In the genomic region with DNA sequence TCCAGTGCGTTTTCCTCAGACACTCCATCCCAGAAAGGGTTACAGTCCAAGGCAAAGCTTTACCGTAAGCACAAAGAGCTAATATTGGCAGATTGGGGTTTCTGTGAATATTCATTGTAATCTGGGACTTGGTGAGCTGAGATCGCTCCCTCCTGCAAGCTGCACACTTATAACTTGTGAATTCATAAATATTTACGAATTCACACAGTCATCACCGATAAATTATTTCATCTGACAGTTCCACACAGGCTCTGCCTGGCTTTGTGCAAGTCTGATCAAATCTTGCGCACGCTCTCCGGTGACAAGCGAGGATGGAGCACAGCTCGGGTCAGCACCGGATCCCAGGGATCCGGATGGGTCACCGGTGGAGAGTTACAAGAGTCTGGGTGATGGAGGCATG, we compare ENCODE assay signal across 20 mouse cellular contexts. TPM values are rescaled to one million over a fixed set of nuclear protein-coding genes. Genes with fewer than 3 reads are reported as not detected.
DNase-seq lines count a peak whose midpoint lies in the region; ATAC-seq and TF ChIP-seq lines count a peak whose summit lies in the region.
"Had no signal": no experiment of that assay in that cellular context is flagged by ENCODE, and none has a peak within 500 bp of the region (broad histone marks: within the 10 kb centered on the region; RNA-seq: fewer than 3 reads in every experiment).

No protein-coding gene starts in this region.

- no peak overlapping the region for H3K4me3 ChIP-seq in heart, postnatal 0 days (ENCODE audit: low read depth, low read length)
- H3K4me3 ChIP-seq in forebrain, embryonic 16.5 days (replicated peaks; ENCODE audit: low read length) = no peak overlapping the region
- H3K4me3 ChIP-seq in hindbrain, postnatal 0 days (ENCODE audit: low read length) = no peak overlapping the region
- no peak overlapping the region for H3K4me3 ChIP-seq in neural tube, embryonic 15.5 days (replicated peaks)
- H3K4me3 ChIP-seq: erythroblast, embryonic 14.5 days; myocyte had no signal

- no peaks in the 10 kb centered on the region for H3K36me3 ChIP-seq in heart, postnatal 0 days (replicated peaks; ENCODE audit: control insufficient read depth, insufficient read depth, low read length)
- no peaks in the 10 kb centered on the region for H3K36me3 ChIP-seq in forebrain, embryonic 16.5 days (ENCODE audit: control insufficient read depth, insufficient read depth)
- H3K36me3 ChIP-seq in hindbrain, postnatal 0 days (ENCODE audit: insufficient read depth, low read length) = no peaks in the 10 kb centered on the region
- H3K36me3 ChIP-seq in neural tube, embryonic 15.5 days = no peaks in the 10 kb centered on the region

- no peak for ATAC-seq in heart, postnatal 0 days (ENCODE audit: insufficient read depth, low read depth)
- peak; percentile 79 for ATAC-seq in forebrain, embryonic 16.5 days
- no peak for ATAC-seq in hindbrain, postnatal 0 days
- no peak for ATAC-seq in neural tube, embryonic 15.5 days (ENCODE audit: low FRiP score)
- ATAC-seq: activated CD4-positive, CD25-positive, alpha-beta regulatory T cell, adult 4 months had no signal

- no peak for DNase-seq in heart, postnatal 0 days (ENCODE audit: low spot score)
- no peak for DNase-seq in heart, postnatal 36 days
- DNase-seq in hindbrain, postnatal 0 days (ENCODE audit: low spot score) = peak; percentile 18
- DNase-seq in spleen, postnatal 14 days (ENCODE audit: low spot score in 2 of 2) = no peak
- DNase-seq in gastrocnemius, postnatal 14 days = no peak
- DNase-seq: cerebellum, adult 18-20 months; gastrocnemius, postnatal 25 days; lung, postnatal 4 days; retina, postnatal 1 day; thymus, postnatal 14 days had no signal

- WGBS in heart, postnatal 0 days = 80% methylated on average over 13 of the region's 13 CpGs
- WGBS in forebrain, embryonic 16.5 days = 39% methylated on average over 13 of the region's 13 CpGs
- 67% methylated on average over 13 of the region's 13 CpGs for WGBS in hindbrain, postnatal 0 days
- WGBS in neural tube, embryonic 15.5 days = 67% methylated on average over 13 of the region's 13 CpGs

- H3K9me3 ChIP-seq in heart, postnatal 0 days (replicated peaks; ENCODE audit: control insufficient read depth, low read length) = no peaks in the 10 kb centered on the region
- no peaks in the 10 kb centered on the region for H3K9me3 ChIP-seq in forebrain, embryonic 16.5 days (ENCODE audit: control insufficient read depth, low read length)
- no peaks in the 10 kb centered on the region for H3K9me3 ChIP-seq in hindbrain, postnatal 0 days (ENCODE audit: low read length)
- H3K9me3 ChIP-seq in neural tube, embryonic 15.5 days (replicated peaks) = no peaks in the 10 kb centered on the region

- peak overlapping the region; percentile 73 for H3K27ac ChIP-seq in heart, postnatal 0 days (ENCODE audit: low read depth)
- H3K27ac ChIP-seq in forebrain, embryonic 16.5 days (ENCODE audit: low read length) = peak overlapping the region; percentile 91
- H3K27ac ChIP-seq in hindbrain, postnatal 0 days = no peak overlapping the region
- H3K27ac ChIP-seq in neural tube, embryonic 15.5 days (replicated peaks) = peak overlapping the region; percentile 49
- H3K27ac ChIP-seq: kidney, postnatal 0 days had no signal

- no peak for TF ChIP-seq CTCF in heart, postnatal 0 days (IDR thresholded peaks at IDR 0.05; ENCODE audit: low read depth)
- TF ChIP-seq CTCF in hindbrain, postnatal 0 days (IDR thresholded peaks at IDR 0.05; ENCODE audit: low read depth) = no peak

- TF ChIP-seq EP300 in heart, postnatal 0 days (IDR thresholded peaks at IDR 0.05; ENCODE audit: low read depth) = no peak

- H3K4me2 ChIP-seq in heart, postnatal 0 days (ENCODE audit: low read depth, low read length) = no peak overlapping the region
- peak overlapping the region; percentile 25; the same call in 1 of the 2 replicates for H3K4me2 ChIP-seq in forebrain, embryonic 16.5 days (ENCODE audit: low read length)
- H3K4me2 ChIP-seq in hindbrain, postnatal 0 days (ENCODE audit: low read depth, low read length) = no peak overlapping the region
- no peak overlapping the region for H3K4me2 ChIP-seq in neural tube, embryonic 15.5 days

- intact Hi-C loops in heart, postnatal 36 days (cut with DNase I) = no loop called here
- intact Hi-C loops in gastrocnemius, postnatal 14 days (cut with DNase I; ENCODE audit: low total_unique reads) = no loop called here

- 0 out of 2 replicates have a peak, but pooled peaks cover 3% of the 10 kb centered on the region for H3K4me1 ChIP-seq in heart, postnatal 0 days (ENCODE audit: control insufficient read depth, insufficient read depth)
- peaks cover 51% of the 10 kb centered on the region for H3K4me1 ChIP-seq in forebrain, embryonic 16.5 days (replicated peaks; ENCODE audit: control insufficient read depth, insufficient read depth, low read length)
- H3K4me1 ChIP-seq in hindbrain, postnatal 0 days (ENCODE audit: insufficient read depth, low read length) = 0 out of 2 replicates have a peak, but pooled peaks cover 2% of the 10 kb centered on the region
- peaks cover 19% of the 10 kb centered on the region for H3K4me1 ChIP-seq in neural tube, embryonic 15.5 days

- H3K27me3 ChIP-seq in heart, postnatal 0 days (ENCODE audit: control insufficient read depth, insufficient read depth, low read length) = no peaks in the 10 kb centered on the region
- H3K27me3 ChIP-seq in forebrain, embryonic 16.5 days (replicated peaks; ENCODE audit: control insufficient read depth, insufficient read depth, low read length) = no peaks in the 10 kb centered on the region
- H3K27me3 ChIP-seq in hindbrain, postnatal 0 days (ENCODE audit: insufficient read depth, low read length) = no peaks in the 10 kb centered on the region
- 0 out of 2 replicates have a peak, but pooled peaks cover under 1% of the 10 kb centered on the region for H3K27me3 ChIP-seq in neural tube, embryonic 15.5 days (replicated peaks)

- no peak overlapping the region for H3K9ac ChIP-seq in heart, postnatal 0 days (replicated peaks; ENCODE audit: low read depth, low read length)
- peak overlapping the region; percentile 43 for H3K9ac ChIP-seq in forebrain, embryonic 16.5 days (replicated peaks; ENCODE audit: low read depth, low read length)
- H3K9ac ChIP-seq in hindbrain, postnatal 0 days (replicated peaks; ENCODE audit: low read length) = no peak overlapping the region
- no peak overlapping the region for H3K9ac ChIP-seq in neural tube, embryonic 15.5 days (replicated peaks)

RNA-seq across cellular contexts. Expression of gene Gm26897, which starts 16.4 kb away (rescaled TPM):
- total RNA-seq in heart, postnatal 0 days (2014; rRNA removed; ENCODE audit: low replicate concordance) = not detected in 2 replicates
- not detected in 2 replicates for polyA plus RNA-seq in heart, postnatal 0 days (2015; fragmentation: Nextera tagmentation; extraction: Ambion mirVana)
- not detected for total RNA-seq in heart, postnatal 36 days (2021)
- not detected in 2 replicates for polyA plus RNA-seq in forebrain, embryonic 16.5 days (2015; fragmentation: Nextera tagmentation; extraction: Ambion mirVana)
- not detected in 2 replicates for total RNA-seq in hindbrain, postnatal 0 days (2014; rRNA removed)
- not detected in 2 replicates for polyA plus RNA-seq in hindbrain, postnatal 0 days (2015; fragmentation: Nextera tagmentation; extraction: Ambion mirVana)
- not detected in 2 replicates for polyA plus RNA-seq in neural tube, embryonic 15.5 days (2015; fragmentation: Nextera tagmentation; extraction: Ambion mirVana)
- not detected for total RNA-seq in gastrocnemius, postnatal 14 days (2021)
- total RNA-seq: gastrocnemius, postnatal 25 days; hematopoietic stem cell, adult 5-6 weeks; layer of hippocampus, postnatal 25 days had no signal
- polyA plus RNA-seq: activated CD4-positive, CD25-positive, alpha-beta regulatory T cell, adult 4 months; erythroblast, embryonic 14.5 days; kidney, postnatal 0 days; limb, embryonic 11.5 days; liver, embryonic 16.5 days; myocyte had no signal
